Mouse (Mus musculus) limb, embryonic 13.5 days (tissue): ENCODE data around the gene Gpha2. TPM values are rescaled to one million over a fixed set of nuclear protein-coding genes. Genes with fewer than 3 reads are reported as not detected.

ENCODE experiments used
- ATAC-seq: fragments of 200-750 bp; cut with Nextera tagmentation; 2 replicates; pipeline ENCODE4 v1.8.0; 2017; ENCODE audit warnings: low read depth, moderate number of reproducible peaks, moderate TSS enrichment; ENCODE audit not compliant: low FRiP score
- H3K27ac ChIP-seq: fragments of 300-500 bp; sonication (generic); 2 replicates; pipeline ENCODE4 v1.5.1; 2015; ENCODE audit warnings: inconsistent platforms, mild to moderate bottlenecking, moderate library complexity
- H3K27me3 ChIP-seq: fragments of 300-500 bp; sonication (generic); 2 replicates; pipeline ENCODE4 v1.6.1; 2015; ENCODE audit warnings: mild to moderate bottlenecking, inconsistent platforms
- H3K36me3 ChIP-seq: fragments of 300-500 bp; sonication (generic); 2 replicates; pipeline ENCODE4 v1.6.1; 2015; ENCODE audit warnings: inconsistent platforms, mild to moderate bottlenecking, moderate library complexity
- H3K4me1 ChIP-seq: fragments of 300-500 bp; sonication (generic); 2 replicates; pipeline ENCODE4 v1.6.1; 2015; ENCODE audit warnings: inconsistent platforms
- H3K4me2 ChIP-seq: fragments of 300-500 bp; sonication (generic); replicated peaks from 2 replicates; pipeline ENCODE4 v1.6.1; 2015; ENCODE audit warnings: inconsistent platforms, mild to moderate bottlenecking, moderate library complexity
- H3K4me3 ChIP-seq: fragments of 300-500 bp; sonication (generic); 2 replicates; pipeline ENCODE4 v1.5.1; 2015; ENCODE audit warnings: moderate library complexity, mild to moderate bottlenecking, inconsistent platforms
- H3K9ac ChIP-seq: fragments of 300-500 bp; sonication (generic); 2 replicates; pipeline ENCODE4 v1.6.1; 2015; ENCODE audit warnings: mild to moderate bottlenecking, inconsistent platforms
- H3K9me3 ChIP-seq: fragments of 300-500 bp; sonication (generic); 2 replicates; pipeline ENCODE4 v1.6.1; 2016; ENCODE audit warnings: inconsistent platforms
- WGBS: fragments of 180-500 bp; shearing (Covaris S2); methylation state at CpG from one replicate; pipeline ENCODE4 v1.1.7; 2015; 5-methylcytosine and 5-hydroxymethylcytosine counted together
- polyA plus RNA-seq: library from polyadenylated mRNA; unstranded; fragments of >200 nt; fragmentation: Nextera tagmentation; extraction: Ambion mirVana; gene quantifications from 2 replicates; pipeline ENCODE4 v1.2.1, GENCODE M21; 2015

Gene Gpha2
- polyA plus RNA-seq, 1 experiment from 2014 or later, result 4.2 TPM

DNA sequence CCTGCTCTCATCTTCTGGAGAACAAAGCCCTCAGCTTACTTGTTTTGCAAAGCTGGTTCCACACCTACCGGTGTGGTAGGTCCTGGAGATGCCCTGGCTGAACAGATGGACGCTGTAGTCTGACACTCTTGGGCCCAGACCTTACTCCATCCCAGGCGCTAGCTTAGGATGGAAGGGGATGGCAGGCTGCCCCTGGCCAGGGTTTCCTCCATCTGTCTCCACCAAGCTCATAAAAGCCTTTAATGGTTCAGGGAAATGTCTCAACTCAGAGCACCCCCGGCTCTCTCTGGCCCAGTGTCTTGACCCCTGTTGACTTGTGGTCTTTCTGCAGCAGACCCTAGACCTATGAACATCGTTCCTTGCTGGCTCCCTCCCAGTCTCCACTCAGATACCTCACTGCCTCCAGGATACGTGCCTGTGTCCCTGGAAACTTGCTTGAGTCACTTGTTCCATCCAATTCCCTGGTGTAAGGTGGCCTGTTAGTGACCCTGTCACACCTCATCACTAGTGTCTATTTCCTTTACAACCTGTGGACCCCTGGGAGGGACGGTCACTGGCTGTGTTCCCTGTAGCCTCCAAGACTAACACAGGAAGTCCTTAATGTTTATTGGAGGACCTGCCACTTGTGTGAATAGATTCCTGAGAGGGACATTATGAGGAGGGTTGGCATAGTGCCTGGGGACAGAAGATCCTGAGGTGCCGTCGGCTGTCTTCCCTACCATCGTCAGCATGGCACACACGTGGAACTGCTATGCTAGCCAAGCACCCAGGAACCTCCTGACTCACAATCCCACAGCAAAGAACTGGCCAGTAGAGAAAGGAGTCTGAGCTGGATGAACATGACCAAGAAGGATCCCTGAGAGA is 41.4 kb downstream of the Gpha2 start:
- peaks cover 8% of the 10 kb centered on the region; the same call in 1 of the 2 replicates for H3K27me3 ChIP-seq
- H3K4me3 ChIP-seq, result no peak overlapping the region
- no peak for ATAC-seq
- H3K9ac ChIP-seq, result peak overlapping the region; percentile 0; the same call in 1 of the 2 replicates
- no peak overlapping the region for H3K4me2 ChIP-seq
- no peaks in the 10 kb centered on the region for H3K9me3 ChIP-seq
- 37% methylated on average over 11 of the region's 11 CpGs for WGBS
- H3K27ac ChIP-seq, result no peak overlapping the region
- H3K36me3 ChIP-seq, result peaks cover 2% of the 10 kb centered on the region; the same call in 1 of the 2 replicates
- peaks cover 17% of the 10 kb centered on the region for H3K4me1 ChIP-seq

DNA sequence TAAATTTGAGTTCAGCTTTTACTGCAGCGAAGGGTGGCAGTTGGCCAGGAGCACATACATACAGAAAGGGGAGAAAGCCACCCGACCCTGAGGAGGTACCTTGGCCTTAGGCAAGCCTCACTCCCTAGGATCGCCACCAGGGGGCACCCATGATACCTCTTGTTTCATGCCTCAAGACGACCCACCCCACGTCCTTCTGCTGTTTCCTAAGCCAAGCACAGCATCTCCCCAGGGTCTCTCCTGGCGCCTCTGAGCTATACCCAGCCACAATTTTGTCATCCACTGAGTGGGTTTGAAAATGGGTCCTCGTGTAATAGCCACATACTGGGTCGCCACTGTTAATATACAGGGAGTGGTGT is 42.0 kb downstream of the Gpha2 start:
- Histone ChIP-seq H3K27me3 (peaks cover 8% of the 10 kb centered on the region; the same call in 1 of the 2 replicates), H3K27ac (no peak overlapping the region), H3K4me1 (peaks cover 17% of the 10 kb centered on the region), H3K9ac (0 out of 2 replicates have a peak overlapping the region, but pooled peaks have one; percentile 0), H3K9me3 (no peaks in the 10 kb centered on the region), H3K36me3 (no peaks in the 10 kb centered on the region), H3K4me2 (0 out of 2 replicates have a peak overlapping the region, but pooled peaks have one; percentile 9), H3K4me3 (no peak overlapping the region)
- 16% methylated on average over 8 of the region's 8 CpGs for WGBS
- peak; percentile 74 for ATAC-seq

DNA sequence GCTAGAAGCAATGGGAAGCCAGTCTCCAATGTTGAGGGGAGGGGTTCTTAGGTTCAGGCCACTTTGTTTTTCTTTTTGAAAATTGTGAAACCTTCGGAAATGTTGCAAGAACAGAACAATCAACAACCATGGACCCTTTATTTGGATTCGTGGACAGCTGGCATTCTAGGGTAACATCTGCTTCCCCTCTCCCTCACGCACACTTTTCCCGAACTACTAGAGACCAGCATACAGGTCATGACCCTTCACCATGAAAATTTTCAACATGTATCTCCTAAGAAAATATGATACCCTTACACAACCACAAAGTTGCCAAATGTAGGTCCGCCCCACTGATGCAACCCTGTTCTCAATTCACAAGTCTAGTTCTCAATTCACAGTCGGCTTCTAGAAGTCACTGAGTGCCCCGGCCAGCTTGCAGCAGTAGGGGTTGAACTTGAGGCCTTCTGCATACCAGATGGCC is 42.5 kb downstream of the Gpha2 start:
- peaks cover 17% of the 10 kb centered on the region for H3K4me1 ChIP-seq
- 81% methylated on average over 7 of the region's 7 CpGs for WGBS
- H3K9me3 ChIP-seq, result no peaks in the 10 kb centered on the region
- H3K36me3 ChIP-seq, result no peaks in the 10 kb centered on the region
- no peak overlapping the region for H3K4me3 ChIP-seq
- H3K27me3 ChIP-seq, result peaks cover 8% of the 10 kb centered on the region; the same call in 1 of the 2 replicates
- ATAC-seq, result no peak
- H3K27ac ChIP-seq, result no peak overlapping the region
- no peak overlapping the region for H3K4me2 ChIP-seq
- no peak overlapping the region for H3K9ac ChIP-seq

DNA sequence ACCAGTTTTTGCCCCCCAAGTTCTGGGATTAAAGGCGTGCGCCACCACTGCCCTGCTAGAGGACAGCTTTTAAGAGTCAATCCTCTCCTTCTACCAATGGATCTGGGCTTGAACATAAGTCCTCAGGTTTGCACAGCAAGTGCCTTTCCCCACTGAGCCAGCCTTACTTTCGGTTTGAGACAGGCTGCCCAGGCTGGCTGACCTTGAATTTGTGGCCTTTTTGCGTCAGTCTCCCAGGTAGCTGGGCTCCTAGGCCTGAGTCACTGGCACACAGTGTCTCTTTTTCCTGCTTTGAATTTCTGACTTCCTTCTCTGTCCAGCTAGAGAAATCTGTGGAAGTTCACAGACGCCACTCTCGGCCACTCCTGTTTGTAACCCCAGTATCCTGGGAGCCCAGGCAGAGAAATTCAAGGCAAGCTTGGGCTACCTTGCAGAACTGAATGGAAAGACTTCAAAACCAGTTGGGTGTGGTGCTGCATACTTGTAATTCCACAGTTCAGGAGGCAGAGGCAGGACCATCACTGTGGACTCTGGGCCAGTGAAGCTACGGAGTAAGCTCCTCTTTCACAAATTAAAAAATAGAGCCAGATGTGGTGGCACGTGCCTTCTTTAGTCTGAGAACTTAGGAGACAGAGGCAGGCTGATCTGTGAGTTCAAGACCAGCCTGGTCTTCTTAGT is 43.8 kb downstream of the Gpha2 start:
- no peak for ATAC-seq
- peaks cover 8% of the 10 kb centered on the region; the same call in 1 of the 2 replicates for H3K27me3 ChIP-seq
- H3K4me1 ChIP-seq, result peaks cover 17% of the 10 kb centered on the region
- H3K27ac ChIP-seq, result no peak overlapping the region
- no peaks in the 10 kb centered on the region for H3K9me3 ChIP-seq
- no peak overlapping the region for H3K9ac ChIP-seq
- no peak overlapping the region for H3K4me2 ChIP-seq
- WGBS, result 84% methylated on average over 8 of the region's 8 CpGs
- H3K36me3 ChIP-seq, result no peaks in the 10 kb centered on the region
- H3K4me3 ChIP-seq, result no peak overlapping the region

DNA sequence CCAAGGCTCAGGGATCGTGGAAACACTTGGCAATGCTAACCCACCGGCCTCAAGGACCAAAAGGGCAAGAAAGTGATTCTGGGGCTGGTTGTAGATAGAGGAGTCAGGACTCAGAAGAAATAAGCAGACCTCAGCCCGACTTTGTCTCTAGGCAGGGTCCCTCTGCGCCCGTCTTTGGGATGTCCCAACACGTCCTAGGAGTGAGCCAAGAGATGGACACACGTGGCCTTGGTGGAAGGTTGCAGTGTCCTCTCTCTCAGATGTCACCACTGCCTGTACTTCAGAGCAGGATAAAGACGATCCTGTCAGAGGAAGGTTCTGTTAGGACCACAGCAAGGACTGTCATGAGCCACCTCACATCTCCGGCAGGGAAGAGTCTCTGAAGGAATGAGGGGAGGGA is 44.5 kb downstream of the Gpha2 start:
- no peak overlapping the region for H3K27ac ChIP-seq
- no peaks in the 10 kb centered on the region for H3K36me3 ChIP-seq
- H3K9ac ChIP-seq, result peak overlapping the region; percentile 54; the same call in 1 of the 2 replicates
- no peak for ATAC-seq
- peaks cover 8% of the 10 kb centered on the region; the same call in 1 of the 2 replicates for H3K27me3 ChIP-seq
- H3K4me2 ChIP-seq, result no peak overlapping the region
- 59% methylated on average over 9 of the region's 9 CpGs for WGBS
- H3K4me1 ChIP-seq, result peaks cover 21% of the 10 kb centered on the region
- no peak overlapping the region for H3K4me3 ChIP-seq
- no peaks in the 10 kb centered on the region for H3K9me3 ChIP-seq

DNA sequence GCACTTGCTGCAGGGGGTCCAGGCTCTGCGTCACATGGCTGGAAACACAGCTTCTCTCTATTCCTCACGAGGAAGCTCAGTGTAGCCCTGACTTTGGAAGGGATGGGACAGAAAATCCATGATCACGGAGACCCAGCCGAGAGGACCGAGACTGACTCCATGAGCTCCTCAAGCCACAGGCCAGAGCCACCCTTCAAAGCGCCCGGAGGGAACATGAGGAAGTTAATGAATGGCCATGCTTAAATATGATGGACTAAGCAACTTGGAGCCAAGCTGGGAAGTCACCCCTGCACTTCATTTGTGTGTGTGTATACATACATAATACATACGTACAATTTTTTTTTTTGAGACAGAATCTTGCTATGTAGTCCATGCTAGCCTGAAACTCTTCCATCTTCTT is 45.0 kb downstream of the Gpha2 start:
- Histone ChIP-seq H3K9ac (peak overlapping the region; percentile 54; the same call in 1 of the 2 replicates), H3K4me3 (no peak overlapping the region), H3K4me1 (peaks cover 27% of the 10 kb centered on the region), H3K36me3 (no peaks in the 10 kb centered on the region), H3K27ac (no peak overlapping the region), H3K27me3 (peaks cover 8% of the 10 kb centered on the region; the same call in 1 of the 2 replicates), H3K9me3 (no peaks in the 10 kb centered on the region), H3K4me2 (no peak overlapping the region)
- ATAC-seq, result no peak
- 33% methylated on average over 8 of the region's 8 CpGs for WGBS

DNA sequence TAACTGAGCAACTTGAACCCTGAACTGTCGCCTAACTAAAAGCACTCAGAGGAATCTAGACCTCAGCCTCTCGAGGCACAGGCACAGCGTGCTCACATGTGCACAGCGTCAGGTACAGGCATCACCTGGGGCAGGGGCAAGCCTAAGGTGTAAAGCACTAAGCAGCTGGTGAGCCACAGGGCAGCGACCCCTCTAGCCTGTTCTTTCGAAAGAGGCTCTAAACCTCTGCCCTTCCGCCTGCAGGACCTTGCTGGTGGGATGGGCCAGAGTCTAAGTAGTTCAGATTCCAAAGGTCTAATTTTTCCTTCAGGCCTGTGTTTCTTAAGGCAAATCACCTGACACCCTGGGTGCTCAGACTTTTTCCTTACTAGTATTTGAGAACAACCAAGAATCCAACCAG is 45.9 kb downstream of the Gpha2 start:
- 68% methylated on average over 7 of the region's 7 CpGs for WGBS
- Histone ChIP-seq H3K9ac (no peak overlapping the region), H3K4me1 (peaks cover 27% of the 10 kb centered on the region), H3K4me2 (no peak overlapping the region), H3K9me3 (no peaks in the 10 kb centered on the region), H3K36me3 (no peaks in the 10 kb centered on the region), H3K27ac (no peak overlapping the region), H3K27me3 (peaks cover 8% of the 10 kb centered on the region; the same call in 1 of the 2 replicates), H3K4me3 (no peak overlapping the region)
- no peak for ATAC-seq

DNA sequence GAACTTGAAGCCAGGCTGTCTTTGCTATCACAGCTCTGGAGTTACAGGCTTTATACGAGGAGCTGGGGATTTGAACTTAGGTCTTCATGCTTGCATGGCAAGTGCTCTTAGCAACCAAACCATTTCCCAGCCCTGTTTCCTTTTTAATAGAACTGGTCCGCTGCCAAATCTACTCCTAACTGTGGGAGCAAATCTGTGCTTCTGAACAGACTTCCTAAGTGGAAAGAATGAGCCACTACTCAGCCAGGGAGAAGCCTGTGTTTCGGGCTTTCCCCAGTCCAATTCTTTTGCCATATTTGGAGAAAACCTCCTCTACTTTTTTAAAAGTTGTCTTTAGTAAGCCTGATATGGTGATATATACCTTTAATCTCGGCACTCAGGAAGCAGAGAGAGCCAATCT is 46.6 kb downstream of the Gpha2 start:
- ATAC-seq, result no peak

DNA sequence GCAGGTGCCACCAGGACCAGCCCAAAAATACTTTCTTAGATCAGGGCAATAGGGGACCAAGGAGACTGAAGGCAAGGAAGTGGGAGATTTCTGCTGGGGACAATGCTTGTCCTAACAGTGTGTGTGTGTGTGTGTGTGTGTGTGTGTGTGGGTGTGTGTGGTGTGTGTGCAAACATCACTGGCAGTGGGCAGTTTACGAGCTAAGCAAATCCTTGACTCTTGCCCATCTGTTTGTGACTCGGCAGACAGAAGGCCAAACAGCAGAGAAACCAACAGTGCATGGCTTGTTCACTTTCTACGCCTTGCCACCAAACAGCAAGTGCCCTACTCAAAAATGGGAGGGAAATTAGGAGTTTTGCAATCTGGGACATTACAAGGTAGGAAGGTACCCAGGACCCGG is 47.4 kb downstream of the Gpha2 start:
- H3K4me3 ChIP-seq, result no peak overlapping the region
- H3K4me1 ChIP-seq, result peaks cover 26% of the 10 kb centered on the region
- no peaks in the 10 kb centered on the region for H3K36me3 ChIP-seq
- peaks cover 8% of the 10 kb centered on the region; the same call in 1 of the 2 replicates for H3K27me3 ChIP-seq
- no peak overlapping the region for H3K4me2 ChIP-seq
- H3K9me3 ChIP-seq, result no peaks in the 10 kb centered on the region
- no peak for ATAC-seq
- 66% methylated on average over 4 of the region's 4 CpGs for WGBS
- H3K9ac ChIP-seq, result no peak overlapping the region
- H3K27ac ChIP-seq, result no peak overlapping the region

More for the DNA sequence above, 46.6 kb downstream of the Gpha2 start:
- H3K27ac ChIP-seq, result no peak overlapping the region
- H3K4me1 ChIP-seq, result peaks cover 23% of the 10 kb centered on the region
- 76% methylated on average over 4 of the region's 4 CpGs for WGBS
- H3K4me2 ChIP-seq, result no peak overlapping the region
- no peaks in the 10 kb centered on the region for H3K9me3 ChIP-seq
- H3K27me3 ChIP-seq, result peaks cover 8% of the 10 kb centered on the region; the same call in 1 of the 2 replicates
- no peaks in the 10 kb centered on the region for H3K36me3 ChIP-seq
- no peak overlapping the region for H3K9ac ChIP-seq
- no peak overlapping the region for H3K4me3 ChIP-seq

DNA sequence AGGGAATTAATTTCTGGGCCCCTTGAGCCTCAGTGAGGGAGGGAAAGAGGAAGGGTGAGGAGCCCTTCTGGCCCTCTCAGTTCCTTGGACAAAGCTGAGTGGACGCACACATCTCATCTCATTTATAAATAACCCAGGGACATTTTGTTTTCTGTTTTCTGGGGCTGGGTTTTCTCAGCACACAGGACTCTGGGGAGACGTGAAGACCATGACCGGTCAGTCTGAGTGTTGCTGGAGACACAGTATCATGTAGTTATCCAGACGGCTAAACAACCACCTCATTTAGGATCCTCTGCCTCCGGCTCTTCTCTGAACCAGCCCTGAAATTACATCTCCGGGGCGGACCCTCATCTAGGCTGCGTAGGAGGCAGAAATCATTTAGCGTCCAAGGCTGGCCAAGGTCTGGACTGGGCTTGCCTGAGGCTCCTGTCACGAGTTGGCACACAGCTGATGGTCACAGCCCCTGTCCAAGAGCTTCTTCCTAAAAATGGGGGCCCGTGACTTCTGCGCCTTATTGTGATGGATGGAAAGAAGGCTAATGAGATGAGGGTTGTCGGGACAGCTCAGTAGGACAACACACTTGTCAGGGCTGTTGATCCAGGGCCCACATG is 47.9 kb downstream of the Gpha2 start:
- no peaks in the 10 kb centered on the region for H3K9me3 ChIP-seq
- peaks cover 31% of the 10 kb centered on the region for H3K4me1 ChIP-seq
- ATAC-seq, result no peak
- no peak overlapping the region for H3K27ac ChIP-seq
- H3K36me3 ChIP-seq, result no peaks in the 10 kb centered on the region
- H3K4me2 ChIP-seq, result no peak overlapping the region
- H3K27me3 ChIP-seq, result peaks cover 8% of the 10 kb centered on the region; the same call in 1 of the 2 replicates
- 86% methylated on average over 13 of the region's 13 CpGs for WGBS
- H3K4me3 ChIP-seq, result no peak overlapping the region
- H3K9ac ChIP-seq, result no peak overlapping the region

DNA sequence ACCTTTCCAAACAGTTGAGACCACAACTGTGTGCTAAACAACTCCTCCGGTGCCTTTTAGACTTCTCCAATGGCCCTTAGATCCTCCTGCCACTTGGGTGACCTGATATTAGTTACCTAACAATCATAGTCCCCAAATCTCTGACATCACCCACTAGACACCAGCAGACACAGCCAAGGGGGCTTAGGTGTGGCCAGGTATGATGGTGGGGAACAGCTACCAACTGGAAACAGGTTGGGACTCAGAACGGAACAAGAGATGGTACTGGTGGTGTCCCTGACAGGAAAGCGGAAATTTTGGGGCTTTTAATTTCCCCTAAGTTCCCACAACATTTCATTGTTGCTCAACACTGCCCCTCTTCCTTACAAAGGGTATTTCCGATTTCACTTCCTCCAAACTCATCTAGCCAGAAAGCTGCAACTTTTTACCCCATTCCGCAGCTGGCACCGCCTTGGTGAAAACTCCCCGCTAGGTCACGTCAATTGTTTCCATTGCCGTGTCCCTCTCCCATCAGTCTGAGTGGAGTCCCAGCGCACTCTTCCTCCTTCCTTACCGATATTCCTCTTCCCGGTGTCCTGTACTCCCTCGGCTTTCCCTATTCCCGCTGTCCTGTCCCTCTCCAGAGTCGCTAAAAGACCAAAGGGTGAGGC is 49.7 kb downstream of the Gpha2 start:
- H3K4me3 ChIP-seq, result peak overlapping the region; percentile 87
- H3K27ac ChIP-seq, result peak overlapping the region; percentile 72; the same call in 1 of the 2 replicates
- no peaks in the 10 kb centered on the region for H3K27me3 ChIP-seq
- WGBS, result 7% methylated on average over 15 of the region's 15 CpGs
- peaks cover 41% of the 10 kb centered on the region for H3K4me1 ChIP-seq
- peak overlapping the region; percentile 70 for H3K9ac ChIP-seq
- peak overlapping the region; percentile 88 for H3K4me2 ChIP-seq
- ATAC-seq, result no peak
- H3K9me3 ChIP-seq, result no peaks in the 10 kb centered on the region
- H3K36me3 ChIP-seq, result peaks cover 18% of the 10 kb centered on the region
